Mouse (Mus musculus): Measurements from ENCODE around the gene Fstl3. TPM values are rescaled to one million over a fixed set of nuclear protein-coding genes. Genes with fewer than 3 reads are reported as not detected.

The Fstl3 gene
- polyA plus RNA-seq, 1 experiment: 12.1 TPM

DNA sequence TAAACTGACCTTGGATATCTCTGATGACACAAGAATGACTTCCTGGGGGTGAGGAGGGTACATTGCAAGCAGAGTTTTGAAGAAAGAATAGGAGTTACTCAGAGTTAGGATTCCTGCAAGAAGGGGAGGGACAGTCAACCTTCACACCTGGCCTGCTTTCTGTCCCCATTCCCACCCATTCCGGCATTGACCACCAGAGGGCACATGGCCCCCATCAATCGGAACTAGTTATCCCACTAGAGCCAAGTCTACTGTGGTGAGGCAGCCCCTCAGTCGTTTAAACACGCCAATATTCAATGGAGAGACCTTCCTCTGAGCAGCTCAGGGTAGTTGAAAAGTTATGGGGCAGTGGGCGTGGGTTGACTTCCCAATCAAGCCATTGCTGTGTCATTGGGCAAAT lies 8.7 kb upstream of the Fstl3 start:
- no peak overlapping the region for H3ac ChIP-seq (ENCODE audit: control insufficient read depth, insufficient read length, low read depth)
- no peaks in the 10 kb centered on the region for H3K27me3 ChIP-seq (ENCODE audit: control insufficient read depth, insufficient read depth, insufficient read length)
- TF ChIP-seq MAX (IDR thresholded peaks at IDR 0.05) (peak; percentile 45), CEBPB (IDR thresholded peaks at IDR 0.05; ENCODE audit: low read depth) (no peak), CTCF (IDR thresholded peaks at IDR 0.05; ENCODE audit: control insufficient read depth, insufficient read depth, insufficient read length) (peak; percentile 87)
- H3K79me3 ChIP-seq (ENCODE audit: low read depth): peaks cover 31% of the 10 kb centered on the region
- no peak overlapping the region for H3K4me3 ChIP-seq (ENCODE audit: insufficient read depth, poor library complexity, severe bottlenecking)
- peaks cover 17% of the 10 kb centered on the region for H3K36me3 ChIP-seq (ENCODE audit: control insufficient read depth, insufficient read depth)
- H3K79me2 ChIP-seq (ENCODE audit: control insufficient read depth, insufficient read depth): peaks cover 34% of the 10 kb centered on the region

DNA sequence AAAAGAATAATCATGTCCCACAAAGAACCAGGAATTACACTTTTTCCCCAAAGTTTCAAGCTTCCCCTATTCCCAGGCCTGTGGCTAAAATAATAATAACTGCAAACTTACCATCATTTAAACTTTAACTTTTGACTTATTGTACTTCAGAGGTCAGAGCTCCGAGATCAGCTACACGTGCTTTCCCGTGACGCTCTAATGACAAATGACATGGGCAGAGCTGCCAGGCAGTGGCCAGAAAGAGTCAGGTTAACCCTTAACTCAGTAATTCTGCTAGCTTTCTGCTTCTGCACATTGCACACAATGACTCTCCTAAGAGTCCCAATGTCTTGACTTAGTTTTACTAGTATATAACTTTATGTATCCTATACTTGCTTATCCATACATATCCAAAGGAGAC lies 7.7 kb upstream of the Fstl3 start:
- no peak for TF ChIP-seq CTCF (IDR thresholded peaks at IDR 0.05; ENCODE audit: control insufficient read depth, insufficient read depth, insufficient read length)
- no peak for TF ChIP-seq CEBPB (IDR thresholded peaks at IDR 0.05; ENCODE audit: low read depth)
- no peak for TF ChIP-seq FOSL1 (IDR thresholded peaks at IDR 0.05; ENCODE audit: insufficient read depth, low read length, poor library complexity, severe bottlenecking)
- no peak for TF ChIP-seq MYOD1 (IDR thresholded peaks at IDR 0.05; ENCODE audit: control insufficient read depth, insufficient read length, low read depth)
- no peak for TF ChIP-seq MYOG (IDR thresholded peaks at IDR 0.05; ENCODE audit: control insufficient read depth, extremely low read depth, insufficient read length)
- TF ChIP-seq USF1 (IDR thresholded peaks at IDR 0.05; ENCODE audit: low read depth): no peak
- TF ChIP-seq MAX (IDR thresholded peaks at IDR 0.05): no peak
- H3K36me3 ChIP-seq (ENCODE audit: control insufficient read depth, insufficient read depth): peaks cover 9% of the 10 kb centered on the region
- no peak overlapping the region for H3ac ChIP-seq (ENCODE audit: control insufficient read depth, insufficient read length, low read depth)
- peaks cover 24% of the 10 kb centered on the region for H3K79me2 ChIP-seq (ENCODE audit: control insufficient read depth, insufficient read depth)
- no peaks in the 10 kb centered on the region for H3K27me3 ChIP-seq (ENCODE audit: control insufficient read depth, insufficient read depth, insufficient read length)
- no peak overlapping the region for H3K4me3 ChIP-seq (ENCODE audit: insufficient read depth, poor library complexity, severe bottlenecking)
- H3K79me3 ChIP-seq (ENCODE audit: low read depth): peaks cover 22% of the 10 kb centered on the region

DNA sequence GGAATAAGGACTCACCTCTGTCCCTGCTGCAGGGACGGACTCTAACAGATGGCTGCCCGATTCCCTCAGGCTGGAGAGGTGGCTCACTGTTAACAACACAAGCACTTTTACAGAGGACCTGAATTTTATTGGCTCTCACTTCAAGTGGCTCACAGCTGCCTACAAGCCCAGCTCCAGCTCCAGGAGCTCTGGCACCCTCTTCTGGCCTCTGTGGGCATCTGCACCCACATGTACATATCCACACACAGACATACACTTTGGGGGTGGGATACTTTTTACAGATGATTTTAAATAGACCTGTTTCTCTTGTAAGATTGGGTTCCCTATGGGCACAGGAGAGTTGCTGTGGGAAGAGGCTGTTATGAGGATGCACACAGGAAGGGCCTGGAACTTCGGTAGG lies 4.8 kb upstream of the Fstl3 start:
- Histone ChIP-seq H3K27me3 (ENCODE audit: control insufficient read depth, insufficient read depth, insufficient read length) (no peaks in the 10 kb centered on the region), H3K79me2 (ENCODE audit: control insufficient read depth, insufficient read depth) (no peaks in the 10 kb centered on the region), H3K4me3 (ENCODE audit: insufficient read depth, poor library complexity, severe bottlenecking) (no peak overlapping the region), H3ac (ENCODE audit: control insufficient read depth, insufficient read length, low read depth) (no peak overlapping the region), H3K79me3 (ENCODE audit: low read depth) (no peaks in the 10 kb centered on the region), H3K36me3 (ENCODE audit: control insufficient read depth, insufficient read depth) (no peaks in the 10 kb centered on the region)
- TF ChIP-seq MYOD1 (IDR thresholded peaks at IDR 0.05; ENCODE audit: control insufficient read depth, insufficient read length, low read depth): no peak
- no peak for TF ChIP-seq CTCF (IDR thresholded peaks at IDR 0.05; ENCODE audit: control insufficient read depth, insufficient read depth, insufficient read length)

DNA sequence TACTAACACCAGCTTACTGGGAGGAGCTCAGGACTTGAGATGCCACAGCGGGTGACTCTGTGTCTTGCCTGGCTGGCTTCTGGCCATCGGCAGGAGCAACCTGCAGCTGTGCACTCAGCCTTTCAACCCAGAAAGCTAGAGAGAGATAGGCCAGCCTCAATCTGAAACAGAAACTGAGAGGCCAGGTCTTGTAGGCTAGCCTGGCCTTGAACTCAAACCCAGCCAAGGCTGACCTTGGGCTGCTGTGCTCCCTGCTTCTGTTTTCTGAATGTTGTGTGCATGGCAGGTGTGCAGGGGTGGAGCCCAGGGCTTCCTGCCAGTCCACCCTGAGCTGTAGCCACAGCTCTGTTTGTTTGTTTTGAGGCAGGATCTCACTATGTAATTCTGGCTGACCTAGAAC lies 3.9 kb upstream of the Fstl3 start:
- Histone ChIP-seq H3K79me2 (ENCODE audit: control insufficient read depth, insufficient read depth) (no peaks in the 10 kb centered on the region), H3K79me3 (ENCODE audit: low read depth) (no peaks in the 10 kb centered on the region), H3ac (ENCODE audit: control insufficient read depth, insufficient read length, low read depth) (no peak overlapping the region), H3K4me3 (ENCODE audit: insufficient read depth, poor library complexity, severe bottlenecking) (no peak overlapping the region), H3K36me3 (ENCODE audit: control insufficient read depth, insufficient read depth) (no peaks in the 10 kb centered on the region), H3K27me3 (ENCODE audit: control insufficient read depth, insufficient read depth, insufficient read length) (no peaks in the 10 kb centered on the region)
- TF ChIP-seq FOSL1 (IDR thresholded peaks at IDR 0.05; ENCODE audit: insufficient read depth, low read length, poor library complexity, severe bottlenecking): no peak
- TF ChIP-seq CTCF (IDR thresholded peaks at IDR 0.05; ENCODE audit: control insufficient read depth, insufficient read depth, insufficient read length): no peak
- TF ChIP-seq CEBPB (IDR thresholded peaks at IDR 0.05; ENCODE audit: low read depth): no peak
- TF ChIP-seq MYOD1 (IDR thresholded peaks at IDR 0.05; ENCODE audit: control insufficient read depth, insufficient read length, low read depth): no peak
- no peak for TF ChIP-seq MAX (IDR thresholded peaks at IDR 0.05)
- no peak for TF ChIP-seq USF1 (IDR thresholded peaks at IDR 0.05; ENCODE audit: low read depth)
- no peak for TF ChIP-seq MYOG (IDR thresholded peaks at IDR 0.05; ENCODE audit: control insufficient read depth, extremely low read depth, insufficient read length)

DNA sequence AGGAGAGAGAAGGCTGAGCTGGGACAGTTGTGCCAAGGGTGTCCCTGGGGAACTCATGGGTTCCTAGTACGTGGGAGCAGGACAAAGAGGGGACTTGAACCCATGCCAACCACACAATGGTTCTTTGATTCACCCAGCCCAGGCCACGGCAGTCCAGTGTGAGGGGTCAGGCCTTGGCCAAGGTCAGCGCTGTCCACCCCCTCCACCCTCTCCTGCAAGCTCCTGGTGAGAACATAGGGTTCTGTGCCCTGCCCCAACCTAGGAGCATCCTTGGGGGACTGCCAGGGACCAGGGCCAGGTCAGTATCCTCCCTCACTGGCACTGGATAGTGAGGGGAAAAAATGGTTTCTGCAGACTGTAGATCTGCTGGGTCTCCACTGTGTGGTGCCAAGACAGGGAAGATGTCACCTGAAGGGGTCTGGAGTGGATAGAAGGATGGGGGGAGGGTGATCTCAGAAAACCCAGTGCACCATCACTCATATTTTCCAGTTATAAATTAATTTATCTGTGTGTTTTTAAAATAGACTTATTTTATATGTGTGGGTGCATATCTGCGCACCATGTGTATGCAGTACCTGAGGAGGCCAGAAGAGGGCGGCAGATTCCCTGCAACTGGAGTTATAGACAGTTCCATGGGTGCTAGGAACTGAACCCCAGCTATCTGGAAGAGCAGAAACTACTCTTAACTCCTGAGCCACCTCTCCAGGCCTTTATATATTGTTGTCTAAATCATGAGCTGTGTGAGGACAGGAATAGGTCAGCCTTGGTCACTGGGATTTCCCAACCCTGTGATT lies 2.4 kb upstream of the Fstl3 start:
- Histone ChIP-seq H3ac (ENCODE audit: control insufficient read depth, insufficient read length, low read depth) (no peak overlapping the region), H3K79me3 (ENCODE audit: low read depth) (no peaks in the 10 kb centered on the region), H3K27me3 (ENCODE audit: control insufficient read depth, insufficient read depth, insufficient read length) (no peaks in the 10 kb centered on the region), H3K79me2 (ENCODE audit: control insufficient read depth, insufficient read depth) (no peaks in the 10 kb centered on the region), H3K4me3 (ENCODE audit: insufficient read depth, poor library complexity, severe bottlenecking) (no peak overlapping the region), H3K36me3 (ENCODE audit: control insufficient read depth, insufficient read depth) (no peaks in the 10 kb centered on the region)
- TF ChIP-seq MAX (IDR thresholded peaks at IDR 0.05) (no peak), FOSL1 (IDR thresholded peaks at IDR 0.05; ENCODE audit: insufficient read depth, low read length, poor library complexity, severe bottlenecking) (no peak), MYOG (IDR thresholded peaks at IDR 0.05; ENCODE audit: control insufficient read depth, extremely low read depth, insufficient read length) (no peak), CEBPB (IDR thresholded peaks at IDR 0.05; ENCODE audit: low read depth) (no peak), CTCF (IDR thresholded peaks at IDR 0.05; ENCODE audit: control insufficient read depth, insufficient read depth, insufficient read length) (no peak), MYOD1 (IDR thresholded peaks at IDR 0.05; ENCODE audit: control insufficient read depth, insufficient read length, low read depth) (no peak), USF1 (IDR thresholded peaks at IDR 0.05; ENCODE audit: low read depth) (no peak)

DNA sequence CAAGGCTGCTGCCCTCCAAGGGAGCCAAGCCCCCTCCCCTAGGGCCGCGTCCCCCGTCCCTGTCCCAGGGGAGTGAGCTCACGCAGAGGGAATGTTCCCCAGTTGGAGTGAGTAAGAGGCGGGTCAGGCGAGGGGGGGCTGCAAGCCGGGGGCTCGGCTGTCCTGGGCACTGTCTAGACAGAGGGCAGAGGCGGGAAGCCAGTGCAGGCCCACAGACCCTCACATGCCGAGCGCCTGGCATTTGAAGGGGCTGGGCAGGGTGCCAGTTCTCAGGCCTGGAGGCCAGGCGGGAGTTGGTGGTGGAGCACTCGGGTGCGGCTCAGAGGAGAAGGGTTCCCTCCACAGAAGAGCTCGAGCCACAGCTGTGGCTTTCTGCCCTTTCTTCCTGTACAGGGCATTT lies 934 bp downstream of the Fstl3 start:
- TF ChIP-seq USF1 (IDR thresholded peaks at IDR 0.05; ENCODE audit: low read depth): no peak
- TF ChIP-seq CEBPB (IDR thresholded peaks at IDR 0.05; ENCODE audit: low read depth): no peak
- TF ChIP-seq MYOG (IDR thresholded peaks at IDR 0.05; ENCODE audit: control insufficient read depth, extremely low read depth, insufficient read length): no peak
- TF ChIP-seq FOSL1 (IDR thresholded peaks at IDR 0.05; ENCODE audit: insufficient read depth, low read length, poor library complexity, severe bottlenecking): peak; percentile 5
- TF ChIP-seq MYOD1 (IDR thresholded peaks at IDR 0.05; ENCODE audit: control insufficient read depth, insufficient read length, low read depth): no peak
- no peak for TF ChIP-seq CTCF (IDR thresholded peaks at IDR 0.05; ENCODE audit: control insufficient read depth, insufficient read depth, insufficient read length)
- no peak for TF ChIP-seq MAX (IDR thresholded peaks at IDR 0.05)
- Histone ChIP-seq H3ac (ENCODE audit: control insufficient read depth, insufficient read length, low read depth) (peak overlapping the region; percentile 51), H3K4me3 (ENCODE audit: insufficient read depth, poor library complexity, severe bottlenecking) (no peak overlapping the region), H3K27me3 (ENCODE audit: control insufficient read depth, insufficient read depth, insufficient read length) (no peaks in the 10 kb centered on the region), H3K79me3 (ENCODE audit: low read depth) (no peaks in the 10 kb centered on the region), H3K79me2 (ENCODE audit: control insufficient read depth, insufficient read depth) (no peaks in the 10 kb centered on the region), H3K36me3 (ENCODE audit: control insufficient read depth, insufficient read depth) (no peaks in the 10 kb centered on the region)

Data from C2C12 (cell line).